Mouse (Mus musculus): Measurements from ENCODE around the gene Pkd1l3. TPM values are rescaled to one million over a fixed set of nuclear protein-coding genes. Genes with fewer than 3 reads are reported as not detected.

The Pkd1l3 gene
- polyA plus RNA-seq, 1 experiment from 2014 or later = not detected

- Histone ChIP-seq H3K9ac (no peak overlapping the region), H3K27ac (replicated peaks) (no peak overlapping the region), H3K4me1 (replicated peaks) (no peaks in the 10 kb centered on the region), H3K4me3 (no peak overlapping the region), H3K36me3 (peaks cover 41% of the 10 kb centered on the region), H3K9me3 (no peaks in the 10 kb centered on the region), H3K4me2 (no peak overlapping the region), H3K27me3 (no peaks in the 10 kb centered on the region)
- 87% methylated on average over 3 of the region's 3 CpGs for WGBS
- ATAC-seq (ENCODE audit: low read depth) = no peak
Observed at GRCm38 (mm10) chr8:109591367-109591766, 22.9 kb upstream of the Pkd1l3 start.

DNA sequence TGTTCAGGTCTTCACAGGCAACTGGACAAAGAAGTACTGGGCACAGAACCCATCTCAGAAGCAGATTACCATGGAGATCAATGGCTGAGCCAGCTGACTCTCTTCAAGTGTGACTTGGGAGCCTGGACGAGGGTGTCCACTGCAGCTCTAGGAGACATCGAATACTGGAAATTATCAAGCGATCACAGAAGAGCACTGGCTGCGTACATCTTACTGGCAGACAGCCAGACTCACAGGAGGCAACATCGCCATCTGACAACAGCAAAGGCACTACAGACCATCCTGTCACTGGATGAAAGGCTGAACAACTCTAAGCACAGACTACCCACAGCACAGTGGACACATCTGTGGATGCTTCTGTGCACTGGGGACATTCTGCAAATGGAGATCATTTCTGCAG lies 22.2 kb upstream of the Pkd1l3 start:
- no peak for ATAC-seq (ENCODE audit: low read depth)
- no peak overlapping the region for H3K4me2 ChIP-seq
- H3K4me3 ChIP-seq = no peak overlapping the region
- no peaks in the 10 kb centered on the region for H3K27me3 ChIP-seq
- H3K36me3 ChIP-seq = peaks cover 44% of the 10 kb centered on the region
- no peak overlapping the region for H3K9ac ChIP-seq
- no peaks in the 10 kb centered on the region for H3K9me3 ChIP-seq
- H3K4me1 ChIP-seq (replicated peaks) = no peaks in the 10 kb centered on the region
- no peak overlapping the region for H3K27ac ChIP-seq (replicated peaks)
- 92% methylated on average over 5 of the region's 5 CpGs for WGBS

GRCm38 (mm10) chr8:109593117-109593788 lies 21.1 kb upstream of the Pkd1l3 start:
- no peak for ATAC-seq (ENCODE audit: low read depth)
- H3K9me3 ChIP-seq = no peaks in the 10 kb centered on the region
- H3K4me1 ChIP-seq (replicated peaks) = no peaks in the 10 kb centered on the region
- no peak overlapping the region for H3K27ac ChIP-seq (replicated peaks)
- peaks cover 49% of the 10 kb centered on the region for H3K36me3 ChIP-seq
- WGBS = 81% methylated on average over 6 of the region's 6 CpGs
- H3K4me3 ChIP-seq = no peak overlapping the region
- H3K9ac ChIP-seq = no peak overlapping the region
- H3K4me2 ChIP-seq = no peak overlapping the region
- H3K27me3 ChIP-seq = no peaks in the 10 kb centered on the region

DNA sequence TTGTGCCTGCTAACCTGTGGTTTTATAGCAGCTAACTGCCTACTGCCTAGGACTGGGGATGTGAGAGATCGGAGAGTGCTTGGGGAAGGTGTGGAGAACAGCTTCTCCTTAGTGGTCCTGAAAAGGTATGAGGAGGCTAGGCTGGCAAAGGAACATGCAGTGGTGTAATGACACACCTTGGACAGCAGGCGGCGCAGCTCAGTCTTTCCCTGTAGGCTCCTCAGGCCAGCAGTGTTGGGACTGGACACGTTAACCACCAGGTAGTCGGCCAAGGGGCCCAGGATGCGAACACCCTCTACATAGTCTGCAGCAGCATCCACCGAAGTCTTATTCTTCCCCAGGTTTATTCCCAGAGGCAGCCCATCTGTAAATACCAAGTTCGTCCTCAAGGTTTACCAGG lies 18.5 kb upstream of the Pkd1l3 start:
- no peak overlapping the region for H3K9ac ChIP-seq
- no peaks in the 10 kb centered on the region for H3K27me3 ChIP-seq
- peaks cover 65% of the 10 kb centered on the region for H3K36me3 ChIP-seq
- H3K4me3 ChIP-seq = no peak overlapping the region
- no peak for ATAC-seq (ENCODE audit: low read depth)
- no peaks in the 10 kb centered on the region for H3K4me1 ChIP-seq (replicated peaks)
- WGBS = 57% methylated on average over 8 of the region's 8 CpGs
- H3K4me2 ChIP-seq = no peak overlapping the region
- H3K27ac ChIP-seq (replicated peaks) = no peak overlapping the region
- no peaks in the 10 kb centered on the region for H3K9me3 ChIP-seq

DNA sequence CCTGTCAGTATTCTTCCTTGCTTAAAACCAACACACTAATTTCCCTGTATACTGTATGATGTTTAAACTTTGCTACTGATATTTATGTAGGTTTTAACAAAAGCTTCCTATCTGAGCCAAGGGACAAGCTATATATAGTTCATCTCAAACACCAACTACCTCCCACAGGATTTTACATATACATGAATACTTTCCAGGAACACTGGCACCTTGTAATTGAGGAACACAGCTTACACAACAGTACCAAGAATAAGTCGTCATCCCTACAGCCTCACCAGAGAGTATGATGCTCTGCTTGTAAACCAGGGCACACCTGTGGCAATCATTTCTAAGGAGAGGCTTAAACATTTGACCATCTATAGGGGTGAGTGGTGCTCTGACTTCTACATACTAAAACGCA lies 7.6 kb upstream of the Pkd1l3 start:
- Histone ChIP-seq H3K27ac (replicated peaks) (no peak overlapping the region), H3K36me3 (peaks cover 35% of the 10 kb centered on the region), H3K4me3 (no peak overlapping the region), H3K4me1 (replicated peaks) (peaks cover 19% of the 10 kb centered on the region), H3K4me2 (no peak overlapping the region), H3K9ac (no peak overlapping the region), H3K27me3 (no peaks in the 10 kb centered on the region), H3K9me3 (no peaks in the 10 kb centered on the region)
- no peak for ATAC-seq (ENCODE audit: low read depth)
- 91% methylated on average over 2 of the region's 2 CpGs for WGBS

GRCm38 (mm10) chr8:109607650-109608049 lies 6.7 kb upstream of the Pkd1l3 start:
- Histone ChIP-seq H3K4me3 (peak overlapping the region; percentile 51), H3K4me2 (peak overlapping the region; percentile 82), H3K27ac (replicated peaks) (peak overlapping the region; percentile 98), H3K36me3 (peaks cover 27% of the 10 kb centered on the region), H3K4me1 (replicated peaks) (peaks cover 19% of the 10 kb centered on the region), H3K27me3 (no peaks in the 10 kb centered on the region), H3K9ac (peak overlapping the region; percentile 87), H3K9me3 (no peaks in the 10 kb centered on the region)
- ATAC-seq (ENCODE audit: low read depth) = no peak
- 16% methylated on average over 12 of the region's 12 CpGs for WGBS

- Histone ChIP-seq H3K27me3 (no peaks in the 10 kb centered on the region), H3K4me2 (peak within 1 kb of the TSS; percentile 82), H3K4me1 (replicated peaks) (peaks cover 19% of the 10 kb centered on the region), H3K27ac (replicated peaks) (peak within 1 kb of the TSS; percentile 98), H3K9me3 (no peaks in the 10 kb centered on the region), H3K4me3 (peak within 1 kb of the TSS; percentile 51), H3K36me3 (peaks cover 18% of the 10 kb centered on the region), H3K9ac (peak within 1 kb of the TSS; percentile 87)
- WGBS = under 1% methylated on average over 42 of the region's 42 CpGs
- ATAC-seq (ENCODE audit: low read depth) = peak; percentile 99
Observed at GRCm38 (mm10) chr8:109608271-109609152, 5.8 kb upstream of the Pkd1l3 start, which contains the start of gene Dhodh. Gene Dhodh, minus strand, starts transcription at chr8:109608673.

DNA sequence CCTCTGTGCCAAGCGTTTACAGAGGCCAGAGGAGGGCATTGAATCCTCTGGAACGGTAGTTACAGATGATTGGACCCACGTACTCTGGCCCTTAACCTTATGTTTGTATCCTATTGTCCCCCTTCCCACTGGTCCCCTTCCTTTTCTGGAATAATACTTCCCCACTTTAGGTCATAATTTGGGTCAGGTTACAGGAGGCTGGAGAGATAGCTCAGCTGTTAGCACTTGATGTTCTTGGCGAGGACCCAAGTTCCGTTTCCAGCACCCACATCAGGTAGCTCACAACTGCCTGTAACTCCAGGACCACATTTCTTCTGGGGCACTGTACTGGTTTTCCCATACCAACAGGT lies 5.2 kb upstream of the Pkd1l3 start:
- no peak for ATAC-seq (ENCODE audit: low read depth)
- peaks cover 12% of the 10 kb centered on the region for H3K36me3 ChIP-seq
- peak overlapping the region; percentile 98 for H3K27ac ChIP-seq (replicated peaks)
- H3K27me3 ChIP-seq = no peaks in the 10 kb centered on the region
- H3K4me3 ChIP-seq = peak overlapping the region; percentile 51
- peak overlapping the region; percentile 87 for H3K9ac ChIP-seq
- H3K4me2 ChIP-seq = peak overlapping the region; percentile 82
- no peaks in the 10 kb centered on the region for H3K9me3 ChIP-seq
- 21% methylated on average over 5 of the region's 5 CpGs for whole genome bisulfite sequencing
- peaks cover 19% of the 10 kb centered on the region for H3K4me1 ChIP-seq (replicated peaks)

DNA sequence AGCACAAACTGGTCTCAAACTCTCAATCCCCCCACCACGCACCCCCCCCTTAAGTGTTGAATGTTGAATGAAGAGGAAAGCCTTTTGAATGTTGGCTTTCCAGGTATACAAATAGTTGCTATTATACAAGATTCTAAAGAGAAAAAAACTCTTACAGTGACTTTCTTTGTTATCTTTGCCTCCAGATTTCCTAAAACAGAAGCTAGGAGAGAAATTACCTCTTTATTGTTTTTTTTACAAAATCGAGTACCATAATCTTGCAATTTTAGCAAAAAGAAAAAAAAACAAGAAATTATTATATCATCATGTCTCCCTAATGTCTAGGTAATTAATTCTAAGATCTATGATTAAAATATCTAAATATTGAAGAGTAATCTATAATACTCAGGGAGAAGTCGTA lies 1.3 kb downstream of the Pkd1l3 start:
- 90% methylated on average over 3 of the region's 3 CpGs for WGBS
- Histone ChIP-seq H3K27ac (replicated peaks) (no peak overlapping the region), H3K4me1 (replicated peaks) (no peaks in the 10 kb centered on the region), H3K9me3 (0 out of 2 replicates have a peak, but pooled peaks cover 3% of the 10 kb centered on the region), H3K4me2 (no peak overlapping the region), H3K4me3 (no peak overlapping the region), H3K36me3 (no peaks in the 10 kb centered on the region), H3K9ac (no peak overlapping the region), H3K27me3 (no peaks in the 10 kb centered on the region)
- no peak for ATAC-seq (ENCODE audit: low read depth)

DNA sequence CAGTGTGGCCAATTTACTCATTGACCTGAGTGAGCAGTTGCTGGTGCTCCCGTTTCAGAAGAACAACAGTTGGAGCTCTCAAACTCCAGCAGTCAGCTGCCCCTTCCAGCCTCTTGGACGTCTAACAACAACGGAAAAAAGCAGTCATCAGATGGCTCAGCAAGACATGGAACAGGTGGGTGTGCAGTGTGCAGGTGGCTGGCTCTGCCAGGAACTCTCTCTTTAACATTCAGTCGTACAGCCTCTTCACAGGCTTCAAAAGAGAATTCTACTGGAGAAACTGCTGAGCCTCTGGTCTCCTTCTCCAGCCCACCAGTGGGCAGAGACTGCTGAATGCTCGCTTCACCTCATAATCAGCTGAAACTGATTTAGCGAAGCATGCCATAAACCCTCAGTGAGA lies 14.3 kb downstream of the Pkd1l3 start:
- Histone ChIP-seq H3K4me3 (no peak overlapping the region), H3K27ac (replicated peaks) (no peak overlapping the region), H3K27me3 (no peaks in the 10 kb centered on the region), H3K9me3 (no peaks in the 10 kb centered on the region; the same call in 1 of the 2 replicates), H3K4me2 (no peak overlapping the region), H3K9ac (no peak overlapping the region), H3K36me3 (no peaks in the 10 kb centered on the region), H3K4me1 (replicated peaks) (no peaks in the 10 kb centered on the region)
- no peak for ATAC-seq (ENCODE audit: low read depth)
- 72% methylated on average over 6 of the region's 6 CpGs for WGBS

DNA sequence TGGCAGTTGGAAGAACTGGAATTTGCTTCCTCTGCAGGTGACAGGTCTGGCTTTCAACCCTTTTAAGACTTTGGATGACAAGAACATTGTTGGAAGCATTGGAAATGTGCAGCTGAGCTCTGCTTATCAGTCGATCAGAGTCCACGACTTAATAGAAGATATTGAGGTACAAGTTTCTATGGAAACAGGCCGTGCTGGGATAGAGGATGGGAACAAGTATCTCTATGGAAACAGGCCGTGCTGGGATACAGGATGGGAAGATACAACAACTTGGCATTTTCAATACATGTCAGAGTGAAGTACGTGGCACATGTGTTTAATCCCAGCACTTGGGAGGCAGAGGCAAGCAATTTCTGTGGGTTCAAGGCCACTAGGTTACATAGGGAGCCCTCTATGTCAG lies 18.2 kb downstream of the Pkd1l3 start:
- no peaks in the 10 kb centered on the region for H3K27me3 ChIP-seq
- H3K27ac ChIP-seq (replicated peaks) = no peak overlapping the region
- H3K9me3 ChIP-seq = no peaks in the 10 kb centered on the region
- 81% methylated on average over 5 of the region's 5 CpGs for WGBS
- no peak overlapping the region for H3K9ac ChIP-seq
- no peaks in the 10 kb centered on the region for H3K4me1 ChIP-seq (replicated peaks)
- H3K4me3 ChIP-seq = no peak overlapping the region
- no peak for ATAC-seq (ENCODE audit: low read depth)
- H3K4me2 ChIP-seq = no peak overlapping the region
- no peaks in the 10 kb centered on the region for H3K36me3 ChIP-seq

- WGBS = 89% methylated on average over 8 of the region's 8 CpGs
- ATAC-seq (ENCODE audit: low read depth) = no peak
Observed at GRCm38 (mm10) chr8:109635146-109635545, 20.8 kb downstream of the Pkd1l3 start.

More at GRCm38 (mm10) chr8:109635146-109635545, 20.8 kb downstream of the Pkd1l3 start:
- Histone ChIP-seq H3K4me2 (no peak overlapping the region), H3K4me3 (no peak overlapping the region), H3K4me1 (replicated peaks) (no peaks in the 10 kb centered on the region), H3K36me3 (no peaks in the 10 kb centered on the region), H3K9ac (no peak overlapping the region), H3K27ac (replicated peaks) (no peak overlapping the region), H3K9me3 (no peaks in the 10 kb centered on the region), H3K27me3 (no peaks in the 10 kb centered on the region)
